Mouse (Mus musculus): ENCODE results near the gene Nsun4.

DNA sequence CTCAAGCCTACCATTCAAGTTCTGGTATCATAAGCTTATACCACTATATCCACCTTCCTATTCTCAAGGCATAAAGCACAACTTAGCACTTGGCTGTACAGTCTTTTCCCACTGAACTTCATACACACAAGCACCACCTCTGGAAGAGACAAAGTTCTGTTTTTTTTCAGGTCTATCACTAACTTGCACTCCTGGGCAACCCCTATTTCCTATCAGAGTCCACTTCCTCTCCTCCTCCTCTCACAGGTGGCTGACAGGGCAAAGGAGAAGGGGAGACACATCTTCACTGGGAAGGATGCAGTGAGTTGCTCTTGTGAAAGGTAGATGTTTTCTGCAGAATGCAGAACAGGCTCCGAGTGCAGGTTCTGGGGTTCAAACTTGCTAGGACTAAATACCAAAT lies 6.0 kb downstream of the Nsun4 start:
- no peak for TF ChIP-seq CTCF (IDR thresholded peaks at IDR 0.05; ENCODE audit: extremely low read depth, insufficient read depth, insufficient read length, insufficient replicate concordance)
- no peak for TF ChIP-seq POLR2A (IDR thresholded peaks at IDR 0.05; ENCODE audit: low read depth, low read length)

Data from spleen, adult 2 months (tissue).